Mouse (Mus musculus) liver, embryonic 15.5 days (tissue): ENCODE measurements around the gene Mlc1. TPM values are rescaled to one million over a fixed set of nuclear protein-coding genes. Genes with fewer than 3 reads are reported as not detected.

Source experiments
- ATAC-seq: fragments of 200-750 bp; cut with Nextera tagmentation; 2 replicates; pipeline ENCODE4 v1.8.0; 2017; ENCODE audit warnings: moderate number of reproducible peaks, mild to moderate bottlenecking, moderate library complexity; ENCODE audit not compliant: insufficient read depth
- H3K27ac ChIP-seq: fragments of 300-500 bp; sonication (generic); replicated peaks from 2 replicates; pipeline ENCODE4 v1.5.1; 2015; ENCODE audit warnings: mild to moderate bottlenecking, inconsistent platforms
- H3K27me3 ChIP-seq: fragments of 300-500 bp; sonication (generic); 2 replicates; pipeline ENCODE4 v1.6.1; 2015; ENCODE audit warnings: mild to moderate bottlenecking, inconsistent platforms
- H3K36me3 ChIP-seq: fragments of 300-500 bp; sonication (generic); replicated peaks from 2 replicates; pipeline ENCODE4 v1.6.1; 2015; ENCODE audit warnings: moderate library complexity, mild to moderate bottlenecking, inconsistent platforms
- H3K4me1 ChIP-seq: fragments of 300-500 bp; sonication (generic); replicated peaks from 2 replicates; pipeline ENCODE4 v1.6.1; 2015; ENCODE audit warnings: inconsistent platforms
- H3K4me2 ChIP-seq: fragments of 300-500 bp; sonication (generic); 2 replicates; pipeline ENCODE4 v1.6.1; 2015; ENCODE audit warnings: moderate library complexity, mild to moderate bottlenecking, inconsistent platforms
- H3K4me3 ChIP-seq: fragments of 300-500 bp; sonication (generic); replicated peaks from 2 replicates; pipeline ENCODE4 v1.5.1; 2015; ENCODE audit warnings: mild to moderate bottlenecking, inconsistent platforms
- H3K9ac ChIP-seq: fragments of 300-500 bp; sonication (generic); 2 replicates; pipeline ENCODE4 v1.6.1; 2015; ENCODE audit warnings: moderate library complexity, mild to moderate bottlenecking, inconsistent platforms
- H3K9me3 ChIP-seq: fragments of 300-500 bp; sonication (generic); replicated peaks from 2 replicates; pipeline ENCODE4 v1.6.1; 2016; ENCODE audit warnings: inconsistent platforms
- WGBS: fragments of 180-500 bp; shearing (Covaris S2); methylation state at CpG from one replicate; pipeline ENCODE4 v1.1.7; 2015; ENCODE audit warnings: mixed read lengths; ENCODE audit not compliant: insufficient replicate concordance; 5-methylcytosine and 5-hydroxymethylcytosine counted together
- polyA plus RNA-seq: library from polyadenylated mRNA; unstranded; fragments of >200 nt; fragmentation: Nextera tagmentation; extraction: Ambion mirVana; gene quantifications from 2 replicates; pipeline ENCODE4 v1.2.1, GENCODE M21; 2015

The Mlc1 gene
- polyA plus RNA-seq: not detected in 2 replicates

GRCm38 (mm10) chr15:88978281-88979137 is at the start of gene Mlc1:
Gene Mlc1 (minus strand): TSS chr15:88979007.
- WGBS: 66% methylated on average over 10 of the region's 10 CpGs
- Histone ChIP-seq H3K4me2 (no peak within 1 kb of the TSS), H3K4me3 (no peak within 1 kb of the TSS), H3K36me3 (no peaks in the 10 kb centered on the region), H3K9me3 (no peaks in the 10 kb centered on the region), H3K27me3 (no peaks in the 10 kb centered on the region), H3K4me1 (no peaks in the 10 kb centered on the region), H3K9ac (no peak within 1 kb of the TSS), H3K27ac (no peak within 1 kb of the TSS)
- no peak for ATAC-seq

- no peak overlapping the region for H3K4me3 ChIP-seq
- no peak overlapping the region for H3K27ac ChIP-seq
- H3K4me1 ChIP-seq: no peaks in the 10 kb centered on the region
- H3K36me3 ChIP-seq: no peaks in the 10 kb centered on the region
- ATAC-seq: no peak
- H3K9ac ChIP-seq: no peak overlapping the region
- H3K27me3 ChIP-seq: no peaks in the 10 kb centered on the region
- 68% methylated on average over 7 of the region's 7 CpGs for WGBS
- H3K9me3 ChIP-seq: no peaks in the 10 kb centered on the region
- no peak overlapping the region for H3K4me2 ChIP-seq
Observed at GRCm38 (mm10) chr15:89020492-89020891, 41.7 kb upstream of the Mlc1 start.

- Histone ChIP-seq H3K4me3 (no peak overlapping the region), H3K27me3 (no peaks in the 10 kb centered on the region), H3K4me2 (no peak overlapping the region), H3K36me3 (no peaks in the 10 kb centered on the region), H3K9me3 (no peaks in the 10 kb centered on the region), H3K27ac (no peak overlapping the region), H3K4me1 (no peaks in the 10 kb centered on the region), H3K9ac (no peak overlapping the region)
- WGBS: 53% methylated on average over 7 of the region's 7 CpGs
- no peak for ATAC-seq
Observed at GRCm38 (mm10) chr15:89020085-89020484, 41.3 kb upstream of the Mlc1 start.

- Histone ChIP-seq H3K4me1 (no peaks in the 10 kb centered on the region), H3K4me2 (no peak overlapping the region), H3K9me3 (no peaks in the 10 kb centered on the region), H3K4me3 (no peak overlapping the region), H3K9ac (no peak overlapping the region), H3K27me3 (no peaks in the 10 kb centered on the region), H3K27ac (no peak overlapping the region), H3K36me3 (no peaks in the 10 kb centered on the region)
- no peak for ATAC-seq
- 55% methylated on average over 3 of the region's 3 CpGs for WGBS
Observed at GRCm38 (mm10) chr15:89016722-89017121, 37.9 kb upstream of the Mlc1 start.

GRCm38 (mm10) chr15:89007781-89008180 is 29.0 kb upstream of the Mlc1 start:
- Histone ChIP-seq H3K9ac (no peak overlapping the region), H3K27me3 (no peaks in the 10 kb centered on the region), H3K27ac (no peak overlapping the region), H3K4me2 (no peak overlapping the region), H3K9me3 (no peaks in the 10 kb centered on the region), H3K36me3 (no peaks in the 10 kb centered on the region), H3K4me3 (no peak overlapping the region), H3K4me1 (no peaks in the 10 kb centered on the region)
- 60% methylated on average over 5 of the region's 5 CpGs for WGBS
- no peak for ATAC-seq

GRCm38 (mm10) chr15:89007002-89007401 is 28.2 kb upstream of the Mlc1 start:
- Histone ChIP-seq H3K4me2 (no peak overlapping the region), H3K27me3 (no peaks in the 10 kb centered on the region), H3K9me3 (no peaks in the 10 kb centered on the region), H3K9ac (no peak overlapping the region), H3K27ac (no peak overlapping the region), H3K4me1 (no peaks in the 10 kb centered on the region), H3K4me3 (no peak overlapping the region), H3K36me3 (no peaks in the 10 kb centered on the region)
- 77% methylated on average over 7 of the region's 7 CpGs for WGBS
- no peak for ATAC-seq

- no peaks in the 10 kb centered on the region for H3K27me3 ChIP-seq
- H3K4me1 ChIP-seq: no peaks in the 10 kb centered on the region
- no peak overlapping the region for H3K4me2 ChIP-seq
- ATAC-seq: no peak
- H3K4me3 ChIP-seq: no peak overlapping the region
- H3K36me3 ChIP-seq: no peaks in the 10 kb centered on the region
- H3K27ac ChIP-seq: no peak overlapping the region
- no peaks in the 10 kb centered on the region for H3K9me3 ChIP-seq
- H3K9ac ChIP-seq: no peak overlapping the region
- WGBS: 53% methylated on average over 3 of the region's 3 CpGs
Observed at GRCm38 (mm10) chr15:89001245-89001644, 22.4 kb upstream of the Mlc1 start.

- Histone ChIP-seq H3K4me3 (no peak overlapping the region), H3K9ac (no peak overlapping the region), H3K36me3 (no peaks in the 10 kb centered on the region), H3K4me2 (no peak overlapping the region), H3K9me3 (no peaks in the 10 kb centered on the region), H3K4me1 (no peaks in the 10 kb centered on the region), H3K27ac (no peak overlapping the region), H3K27me3 (no peaks in the 10 kb centered on the region)
- 41% methylated on average over 2 of the region's 2 CpGs for WGBS
- no peak for ATAC-seq
Observed at GRCm38 (mm10) chr15:89000367-89000766, 21.6 kb upstream of the Mlc1 start.

GRCm38 (mm10) chr15:88999124-88999523 is 20.3 kb upstream of the Mlc1 start:
- no peaks in the 10 kb centered on the region for H3K9me3 ChIP-seq
- ATAC-seq: no peak
- H3K4me2 ChIP-seq: no peak overlapping the region
- H3K4me3 ChIP-seq: no peak overlapping the region
- no peak overlapping the region for H3K27ac ChIP-seq
- H3K9ac ChIP-seq: no peak overlapping the region
- 46% methylated on average over 2 of the region's 2 CpGs for WGBS
- H3K4me1 ChIP-seq: no peaks in the 10 kb centered on the region
- H3K36me3 ChIP-seq: no peaks in the 10 kb centered on the region
- no peaks in the 10 kb centered on the region for H3K27me3 ChIP-seq

- no peaks in the 10 kb centered on the region for H3K4me1 ChIP-seq
- no peaks in the 10 kb centered on the region for H3K27me3 ChIP-seq
- WGBS: 55% methylated on average over 8 of the region's 8 CpGs
Observed at GRCm38 (mm10) chr15:88998636-88999035, 19.8 kb upstream of the Mlc1 start.

GRCm38 (mm10) chr15:88989236-88989635 is 10.4 kb upstream of the Mlc1 start:
- 18% methylated on average over 2 of the region's 2 CpGs for WGBS
- no peaks in the 10 kb centered on the region for H3K4me1 ChIP-seq
- no peak for ATAC-seq
- H3K4me2 ChIP-seq: no peak overlapping the region
- H3K27ac ChIP-seq: no peak overlapping the region
- no peak overlapping the region for H3K9ac ChIP-seq
- no peaks in the 10 kb centered on the region for H3K36me3 ChIP-seq
- no peak overlapping the region for H3K4me3 ChIP-seq
- no peaks in the 10 kb centered on the region for H3K27me3 ChIP-seq
- H3K9me3 ChIP-seq: no peaks in the 10 kb centered on the region

More at GRCm38 (mm10) chr15:88998636-88999035, 19.8 kb upstream of the Mlc1 start:
- no peak overlapping the region for H3K4me2 ChIP-seq
- H3K4me3 ChIP-seq: no peak overlapping the region
- H3K27ac ChIP-seq: no peak overlapping the region
- no peaks in the 10 kb centered on the region for H3K9me3 ChIP-seq
- H3K9ac ChIP-seq: no peak overlapping the region
- no peak for ATAC-seq
- no peaks in the 10 kb centered on the region for H3K36me3 ChIP-seq
